Mouse (Mus musculus): Measurements from ENCODE around the gene Lypd5.

Gene Lypd5

GRCm38 (mm10) chr7:24348896-24349295 is at the start of gene Lypd5:
TSS of gene Lypd5 (plus strand) at chr7:24349196.
- no peak for DNase-seq (ENCODE audit: low spot score in 2 of 2)

- no peak for DNase-seq (ENCODE audit: low spot score in 2 of 2)
Observed at GRCm38 (mm10) chr7:24299823-24300481, 49.0 kb upstream of the Lypd5 start.

GRCm38 (mm10) chr7:24300771-24301282 is 48.2 kb upstream of the Lypd5 start, which contains the start of gene Zfp61:
TSS of gene Zfp61 (minus strand) at chr7:24301232.
- DNase-seq (ENCODE audit: low spot score in 2 of 2) = no peak

GRCm38 (mm10) chr7:24315726-24316566 is 33.0 kb upstream of the Lypd5 start:
- no peak for DNase-seq (ENCODE audit: low spot score in 2 of 2)

- DNase-seq (ENCODE audit: low spot score in 2 of 2) = peak; percentile 90 to 95
Observed at GRCm38 (mm10) chr7:24316567-24317092, 32.4 kb upstream of the Lypd5 start, which contains the start of gene Zfp94. TSS of gene Zfp94 (minus strand) at chr7:24316666.

- no peak for DNase-seq (ENCODE audit: low spot score in 2 of 2)
Observed at GRCm38 (mm10) chr7:24318942-24319341, 30.1 kb upstream of the Lypd5 start.

- no peak for DNase-seq (ENCODE audit: low spot score in 2 of 2)
Observed at GRCm38 (mm10) chr7:24322593-24322992, 26.4 kb upstream of the Lypd5 start.

GRCm38 (mm10) chr7:24325197-24325596 is 23.8 kb upstream of the Lypd5 start:
- peak in 1 of 2 experiments; percentile 36 for DNase-seq (ENCODE audit: low spot score in 2 of 2)

- DNase-seq (ENCODE audit: low spot score in 2 of 2) = no peak
Observed at GRCm38 (mm10) chr7:24325675-24326128, 23.3 kb upstream of the Lypd5 start.

GRCm38 (mm10) chr7:24326273-24327135 is 22.5 kb upstream of the Lypd5 start:
- no peak for DNase-seq (ENCODE audit: low spot score in 2 of 2)

- no peak for DNase-seq (ENCODE audit: low spot score in 2 of 2)
Observed at GRCm38 (mm10) chr7:24327281-24327975, 21.6 kb upstream of the Lypd5 start.

- peak in 1 of 2 experiments; percentile 9 for DNase-seq (ENCODE audit: low spot score in 2 of 2)
Observed at GRCm38 (mm10) chr7:24333304-24333986, 15.6 kb upstream of the Lypd5 start, which contains the start of gene Tescl. TSS of gene Tescl (minus strand) at chr7:24333936.

- peak; percentile 61 to 65 for DNase-seq (ENCODE audit: low spot score in 2 of 2)
Observed at GRCm38 (mm10) chr7:24335699-24336309, 13.2 kb upstream of the Lypd5 start.

- DNase-seq (ENCODE audit: low spot score in 2 of 2) = no peak
Observed at GRCm38 (mm10) chr7:24338241-24338640, 10.8 kb upstream of the Lypd5 start.

- DNase-seq (ENCODE audit: low spot score in 2 of 2) = no peak
Observed at GRCm38 (mm10) chr7:24343701-24344272, 5.2 kb upstream of the Lypd5 start.

GRCm38 (mm10) chr7:24346444-24346843 is 2.6 kb upstream of the Lypd5 start:
- DNase-seq (ENCODE audit: low spot score in 2 of 2) = no peak

GRCm38 (mm10) chr7:24355646-24356045 is 6.7 kb downstream of the Lypd5 start:
- no peak for DNase-seq (ENCODE audit: low spot score in 2 of 2)

GRCm38 (mm10) chr7:24356081-24356480 is 7.1 kb downstream of the Lypd5 start:
- DNase-seq (ENCODE audit: low spot score in 2 of 2) = no peak

- DNase-seq (ENCODE audit: low spot score in 2 of 2) = no peak
Observed at GRCm38 (mm10) chr7:24357899-24358298, 8.9 kb downstream of the Lypd5 start.
